Mouse (Mus musculus) lung, adult 2 months (tissue): ENCODE results near the gene Slc23a2.

Experiments used
- CTCF ChIP-seq: fragments of 200-500 bp; IDR thresholded peaks from 2 replicates; pipeline ENCODE4 v1.5.1; 2011; ENCODE audit warnings: mild to moderate bottlenecking, low read length, control low read depth; ENCODE audit not compliant: insufficient read depth
- POLR2A ChIP-seq: fragments of 200-500 bp; IDR thresholded peaks from 2 replicates; pipeline ENCODE4 v1.6.1; 2011; ENCODE audit warnings: low read depth, mild to moderate bottlenecking, control low read depth, low read length, borderline replicate concordance; ENCODE audit errors: extremely low read depth

GRCm38 (mm10) chr2:132043101-132043621 is 101.7 kb downstream of the Slc23a2 start:
- no peak for TF ChIP-seq CTCF
- TF ChIP-seq POLR2A = no peak
